Mouse (Mus musculus) heart, adult 11 months (tissue): ENCODE data around the gene Kat8.
"Not testable (repeated sequence)": the region's sequence is repeated elsewhere in the genome, so short reads cannot be mapped to it uniquely, and the experiment has no call there.

Experiments
- DNase-seq: peaks from one replicate; pipeline ENCODE4 v3.0.0; 2022

Gene Kat8

DNA sequence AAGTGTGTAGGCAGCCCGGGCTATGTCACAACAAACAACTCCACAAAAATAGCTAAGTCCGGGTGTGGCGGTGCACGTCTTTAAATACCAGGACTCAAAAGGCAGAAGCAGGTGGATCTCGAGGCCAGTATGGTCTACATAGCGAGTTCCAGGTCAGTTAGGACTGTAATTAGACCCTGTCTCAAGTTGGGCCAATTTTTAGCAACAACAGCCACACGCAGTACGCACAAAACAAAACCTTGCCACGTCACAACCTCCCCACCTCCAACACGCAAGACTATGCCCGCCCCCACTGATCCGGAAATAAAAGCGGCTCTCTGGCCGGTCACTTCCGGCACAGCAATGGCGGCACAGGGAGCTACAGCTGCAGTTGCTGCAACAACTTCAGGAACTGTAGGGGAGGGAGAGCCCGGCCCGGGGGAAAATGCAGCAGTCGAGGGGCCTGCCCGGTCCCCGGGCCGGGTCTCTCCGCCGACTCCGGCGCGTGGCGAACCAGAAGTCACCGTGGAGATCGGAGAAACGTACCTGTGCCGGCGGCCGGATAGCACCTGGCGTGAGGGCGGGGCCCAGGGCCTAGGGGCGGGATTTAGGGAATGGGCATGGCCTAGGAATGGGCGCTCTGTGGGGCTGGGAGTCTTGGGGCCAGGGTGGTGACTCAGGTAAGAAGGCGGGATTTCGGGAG lies at the start of gene Kat8:
TSS of gene Kat8 (plus strand) at position 327 of the 682 bp plus-strand sequence.
- peak; percentile 99 for DNase-seq

DNA sequence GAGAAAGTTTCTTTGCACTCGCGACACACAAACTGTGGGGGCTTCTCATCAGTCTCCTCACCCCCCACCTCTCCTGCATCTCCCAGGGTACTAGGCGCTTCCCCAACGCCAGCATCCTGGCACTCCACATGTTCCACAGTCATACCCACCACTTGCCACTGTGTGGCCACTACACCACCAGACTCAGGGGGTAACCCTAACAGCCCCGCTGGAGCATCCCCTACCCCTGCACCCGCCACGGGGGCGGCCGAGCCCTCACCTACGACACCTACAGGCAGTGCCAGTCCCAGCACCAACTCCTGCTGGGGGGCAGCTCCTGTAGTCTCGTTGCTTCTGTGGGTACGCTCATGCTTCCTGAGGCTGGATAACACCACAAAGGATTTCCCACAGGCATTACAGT lies 45.9 kb upstream of the Kat8 start:
- no peak for DNase-seq

DNA sequence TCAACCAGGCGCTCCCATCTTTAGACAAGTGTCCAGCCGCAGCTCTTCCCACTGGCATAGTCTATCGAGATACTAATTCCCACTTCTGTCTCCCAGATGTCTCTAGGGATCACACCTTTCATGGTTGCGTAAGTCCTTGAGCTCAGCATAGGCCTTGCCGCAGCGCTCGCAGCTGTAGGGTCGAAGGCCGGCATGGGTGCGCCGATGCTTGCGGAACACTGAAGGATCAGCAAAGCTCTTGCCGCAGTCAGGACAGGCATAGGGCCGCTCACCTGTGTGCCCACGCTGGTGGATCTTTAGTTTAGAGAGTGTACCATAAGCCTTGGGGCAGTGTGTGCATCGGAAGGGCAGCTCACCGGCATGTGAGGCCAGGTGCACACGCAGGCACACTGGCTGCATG lies 44.7 kb upstream of the Kat8 start:
- DNase-seq, result no peak

- peak; percentile 97 for DNase-seq
Measured at GRCm38 (mm10) chr7:127869149-127869810, 43.0 kb upstream of the Kat8 start.

- no peak for DNase-seq
Measured at GRCm38 (mm10) chr7:127870136-127870821, 42.0 kb upstream of the Kat8 start.

DNA sequence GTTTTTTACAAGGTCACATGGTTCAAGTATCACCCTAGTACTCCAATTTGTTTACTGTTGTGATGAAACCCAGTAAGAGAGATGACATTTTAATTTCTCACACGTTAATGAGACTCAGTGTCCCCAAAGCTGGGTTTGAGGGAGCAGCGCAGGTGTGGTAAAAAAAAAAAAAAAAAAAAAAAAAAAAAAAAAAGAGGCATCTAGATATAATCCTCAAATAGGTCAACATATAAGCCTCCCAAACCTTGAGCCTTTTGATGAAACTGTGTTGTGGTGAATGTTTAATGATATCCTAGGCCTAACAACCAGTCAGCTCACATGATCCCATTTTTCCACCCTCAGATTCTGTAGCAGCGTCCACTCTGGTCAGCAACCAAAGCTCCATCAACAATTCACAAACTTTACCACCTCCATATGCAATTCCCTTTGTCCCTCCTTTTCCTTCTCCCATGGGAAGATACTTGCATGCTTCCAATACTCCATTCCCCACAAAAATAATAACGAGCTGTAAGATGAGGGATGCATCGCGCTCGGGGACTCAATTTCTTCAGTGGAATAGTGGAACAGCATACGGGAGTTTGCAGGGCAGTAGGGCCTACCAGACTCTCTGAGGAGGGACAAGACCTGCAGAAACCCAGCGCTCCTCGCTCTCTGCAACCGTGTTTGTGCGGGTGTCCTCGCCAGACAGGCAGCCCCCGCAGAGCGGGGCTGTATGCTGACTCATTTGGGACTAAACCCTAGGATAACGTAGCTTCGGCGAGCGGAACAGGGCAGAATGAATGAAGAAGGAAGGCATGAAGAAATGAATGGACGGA lies 37.3 kb upstream of the Kat8 start:
- no peak for DNase-seq

- peak; percentile 99 for DNase-seq
Measured at GRCm38 (mm10) chr7:127875627-127876001, 36.7 kb upstream of the Kat8 start.

GRCm38 (mm10) chr7:127876041-127876466 lies 36.3 kb upstream of the Kat8 start, which contains the start of gene Zfp646:
Gene Zfp646 (plus strand): TSS chr7:127876221.
- DNase-seq, result peak; percentile 98

DNA sequence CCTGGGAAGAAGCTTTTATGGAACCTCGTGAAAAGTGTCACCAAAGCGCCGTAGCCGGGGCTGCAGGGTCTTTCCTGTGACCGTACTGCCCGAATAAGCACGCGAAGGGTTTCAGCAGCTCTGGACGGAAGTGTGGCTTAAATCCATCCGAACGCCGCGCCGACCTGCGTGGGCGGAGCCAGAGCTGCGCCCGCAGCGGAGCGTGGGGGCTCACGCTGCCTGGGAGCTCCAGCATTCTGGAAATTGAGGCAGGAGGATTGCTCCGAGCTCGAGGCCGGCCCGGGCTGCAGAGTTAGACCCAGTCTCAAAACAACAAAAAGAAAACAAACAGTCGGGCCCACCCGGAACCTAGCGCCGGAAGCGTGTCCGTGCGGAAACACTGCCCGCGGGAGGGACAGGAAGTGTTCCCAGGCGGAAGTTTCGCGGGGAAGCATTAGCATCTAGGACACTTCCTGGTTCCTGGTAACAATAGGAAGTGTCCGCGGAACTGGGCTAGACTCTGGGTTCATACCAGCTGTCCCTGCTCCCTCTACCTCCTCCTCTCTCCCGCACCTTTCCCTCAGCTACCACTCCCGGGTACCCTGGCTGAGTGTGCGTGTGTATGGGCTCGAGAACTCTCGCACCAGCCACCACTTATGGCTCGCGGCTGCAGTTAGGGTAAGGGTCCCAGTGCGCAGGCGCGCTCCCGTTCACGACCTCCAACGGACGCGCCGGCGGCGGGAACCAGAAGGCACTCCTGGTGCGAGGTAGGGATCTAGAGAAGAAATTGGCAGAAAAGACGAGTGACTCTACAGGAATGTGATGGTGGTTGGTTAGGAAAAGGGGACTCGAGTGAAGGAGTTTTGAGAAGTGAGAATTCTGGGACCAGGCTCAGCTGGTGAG lies 35.6 kb upstream of the Kat8 start, which contains the start of gene Zfp668:
TSS of gene Zfp668 (minus strand) at position 362 of the 882 bp plus-strand sequence.
- peak; percentile 99 for DNase-seq

DNA sequence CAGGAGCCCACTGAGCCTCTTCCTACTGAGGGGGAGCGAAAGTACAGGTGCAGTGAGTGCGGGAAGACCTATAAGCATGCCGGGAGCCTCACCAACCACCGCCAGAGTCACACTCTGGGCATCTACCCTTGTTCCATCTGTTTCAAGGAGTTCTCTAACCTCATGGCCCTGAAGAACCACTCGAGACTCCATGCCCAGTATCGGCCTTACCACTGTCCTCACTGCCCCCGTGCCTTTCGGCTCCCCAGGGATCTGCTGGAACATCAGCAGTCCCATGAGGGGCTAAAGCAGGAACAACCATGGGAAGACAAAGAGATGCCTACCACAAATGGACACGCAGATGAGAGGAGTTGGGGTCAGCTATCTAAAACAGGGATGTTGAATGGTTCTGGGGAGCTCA lies 33.0 kb upstream of the Kat8 start:
- DNase-seq, result peak; percentile 92

DNA sequence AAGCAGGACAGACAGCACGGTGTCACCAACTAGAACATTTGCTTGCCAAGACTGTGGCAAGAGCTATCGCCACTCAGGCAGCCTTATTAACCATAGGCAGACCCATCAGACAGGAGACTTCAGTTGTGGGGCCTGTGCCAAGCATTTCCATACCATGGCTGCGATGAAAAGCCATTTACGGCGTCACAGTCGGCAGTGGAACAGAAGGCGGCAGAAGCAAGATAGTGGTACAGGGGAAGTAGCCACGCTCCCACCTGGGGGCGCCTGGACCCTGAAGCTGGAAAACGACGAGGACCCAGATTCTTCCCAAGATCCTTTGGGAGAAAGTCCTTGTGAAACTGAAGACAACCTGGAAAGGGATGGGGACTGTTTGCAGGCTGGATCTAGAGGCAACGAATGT lies 31.9 kb upstream of the Kat8 start:
- DNase-seq, result peak; percentile 91

DNA sequence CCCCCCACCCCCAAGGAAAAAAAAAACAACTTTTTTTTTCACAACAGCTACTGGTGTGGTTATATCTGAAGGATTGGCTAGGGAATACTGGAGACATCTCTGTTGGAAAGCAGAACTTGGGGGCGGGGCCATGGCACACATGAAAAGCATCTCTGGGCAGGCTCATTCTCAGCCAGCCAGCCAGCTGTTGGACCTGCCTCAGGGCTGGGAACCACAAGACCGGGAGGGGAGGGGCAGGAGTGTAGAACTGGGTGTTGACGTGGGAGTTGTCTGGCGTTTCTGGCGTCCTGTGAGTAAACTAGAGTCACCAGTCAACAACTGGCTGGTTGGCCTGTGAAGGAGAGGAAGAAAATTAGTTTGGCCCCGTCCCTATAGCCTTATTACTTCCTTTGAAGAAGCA lies 26.4 kb upstream of the Kat8 start:
- peak; percentile 99 for DNase-seq

- DNase-seq, result peak; percentile 90
Measured at GRCm38 (mm10) chr7:127886551-127886950, 25.8 kb upstream of the Kat8 start.

- peak; percentile 91 for DNase-seq
Measured at GRCm38 (mm10) chr7:127887191-127887590, 25.1 kb upstream of the Kat8 start.

DNA sequence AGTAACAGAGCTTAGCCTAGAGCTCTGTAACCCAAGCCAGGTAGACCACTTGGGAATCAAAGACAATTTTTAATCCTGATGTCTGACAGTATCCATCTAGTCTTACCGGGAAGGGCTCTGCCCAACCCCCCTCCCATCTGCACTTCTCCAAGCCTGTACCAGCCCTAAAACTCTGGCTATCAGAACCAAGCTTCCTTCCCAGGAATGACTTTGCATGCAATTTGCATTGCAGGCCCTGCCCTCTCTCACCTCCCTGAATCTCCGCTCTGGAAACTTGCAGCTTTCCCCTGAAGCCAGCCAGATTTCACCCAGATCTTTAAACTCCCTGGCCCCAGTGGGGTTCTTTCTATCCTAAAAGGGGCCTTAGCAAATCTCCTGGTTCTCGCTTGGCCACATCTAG lies 24.5 kb upstream of the Kat8 start:
- no peak for DNase-seq

DNA sequence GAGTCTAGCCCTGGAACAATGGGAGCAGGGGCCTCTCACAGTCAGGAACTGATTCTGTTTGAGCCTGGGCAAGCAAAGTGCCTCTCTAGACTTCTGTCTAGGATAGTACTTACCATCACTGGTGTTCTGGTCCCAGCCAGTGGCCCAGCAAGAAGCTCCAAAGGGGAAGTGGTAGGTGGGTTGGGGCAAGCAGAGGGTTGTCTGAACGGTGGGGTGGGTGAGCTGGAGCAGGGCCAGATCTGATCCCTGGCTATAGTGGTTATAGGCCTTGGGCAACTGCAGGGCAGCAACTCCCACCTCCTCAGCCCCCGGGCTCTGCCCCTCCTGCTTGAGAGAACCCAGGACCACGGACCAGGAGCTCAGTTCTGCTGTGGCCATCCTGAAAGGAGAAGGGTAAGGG lies 23.5 kb upstream of the Kat8 start:
- DNase-seq, result peak; percentile 85

DNA sequence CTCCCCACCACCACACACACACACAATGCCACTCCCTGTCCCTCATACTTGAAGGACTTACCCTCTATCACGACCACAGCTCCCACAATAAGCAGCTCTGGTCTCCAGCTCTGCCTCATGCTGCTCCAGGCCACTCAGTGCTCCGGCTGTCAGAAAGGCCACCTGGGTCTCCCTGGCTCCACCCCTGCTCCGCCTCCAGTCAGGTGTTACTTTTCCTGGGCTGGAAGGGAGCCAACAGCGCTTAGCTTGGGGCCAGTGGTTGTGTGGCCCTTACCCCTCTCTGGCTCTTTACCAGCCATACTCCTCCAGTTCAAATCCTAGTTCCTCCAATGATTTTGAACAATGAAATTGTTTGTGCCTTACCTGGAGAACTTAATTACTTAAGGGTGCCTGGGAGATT lies 21.5 kb upstream of the Kat8 start, which contains the start of gene Prss53:
TSS of gene Prss53 (minus strand) at position 173 of the 400 bp plus-strand sequence.
- no peak for DNase-seq

DNA sequence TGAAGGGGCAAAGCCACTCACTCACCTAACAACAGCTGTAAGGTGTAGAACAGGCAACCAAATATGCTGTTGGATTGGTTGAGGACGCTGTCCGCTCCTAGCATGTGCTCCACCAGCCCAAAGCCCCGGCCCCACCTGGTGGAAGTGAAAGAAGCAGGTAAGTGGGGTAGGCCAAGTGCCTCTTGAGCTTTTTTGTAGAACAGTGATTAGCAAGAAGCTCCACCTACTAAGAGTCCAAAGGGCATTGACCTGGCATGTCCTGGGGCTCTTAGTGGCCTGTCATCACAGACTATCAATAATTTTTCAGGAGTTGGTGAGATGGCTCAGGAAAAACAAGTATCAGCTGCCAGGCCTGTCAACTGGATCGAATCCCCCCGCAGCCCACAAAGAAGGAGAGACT lies 17.8 kb upstream of the Kat8 start:
- DNase-seq, result no peak

DNA sequence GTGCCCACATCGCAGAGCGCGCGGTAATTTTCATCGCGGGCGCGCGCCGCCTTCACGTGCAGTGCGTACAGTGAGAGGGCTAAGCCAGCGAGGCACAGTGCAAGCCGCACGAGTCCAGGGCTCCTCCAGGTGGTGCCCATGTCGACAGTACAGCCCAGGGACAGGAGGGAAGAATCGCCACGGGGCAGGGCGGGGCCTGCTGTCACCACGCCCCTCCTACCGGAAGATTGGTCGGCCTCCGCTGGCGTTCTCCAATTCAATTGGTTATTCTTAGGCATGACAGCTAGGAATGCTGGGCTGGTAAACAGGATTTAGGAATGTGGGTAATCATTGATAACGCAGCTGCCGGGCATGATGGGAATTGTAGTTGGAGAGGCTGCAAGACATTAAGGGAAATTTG lies 16.9 kb upstream of the Kat8 start, which contains the start of the genes Gm21974 and Vkorc1:
TSS of gene Gm21974 (minus strand) at position 13 of the 400 bp plus-strand sequence.
TSS of gene Vkorc1 (minus strand) at position 176 of the 400 bp plus-strand sequence.
- peak; percentile 100 for DNase-seq

DNA sequence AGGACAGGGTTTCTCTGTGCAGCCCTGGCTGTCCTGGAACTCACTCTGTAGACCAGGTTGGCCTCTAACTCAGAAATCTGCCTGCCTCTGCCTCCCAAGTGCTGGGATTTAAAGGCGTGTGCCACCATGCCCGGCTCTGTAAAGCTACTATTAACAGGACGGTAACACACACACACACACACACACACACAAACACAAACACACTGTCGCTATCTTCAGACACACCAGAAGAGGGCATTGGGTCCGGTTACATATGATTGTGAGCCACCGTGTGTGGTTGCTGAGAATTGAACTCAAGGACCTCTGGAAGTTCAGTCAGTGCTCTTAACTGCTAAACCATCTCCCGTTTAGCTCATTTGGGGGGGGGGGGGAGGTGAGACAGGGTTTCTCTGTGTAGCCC lies 16.4 kb upstream of the Kat8 start:
- not testable (repeated sequence) for DNase-seq

- DNase-seq, result peak; percentile 93
Measured at GRCm38 (mm10) chr7:127896384-127896783, 15.9 kb upstream of the Kat8 start.

GRCm38 (mm10) chr7:127897542-127897941 lies 14.8 kb upstream of the Kat8 start:
- no peak for DNase-seq
